Mouse (Mus musculus) frontal cortex, postnatal 14 days (tissue): ENCODE measurements around the gene Usp22.
"Not testable (repeated sequence)": the region's sequence is repeated elsewhere in the genome, so short reads cannot be mapped to it uniquely, and the experiment has no call there.

Source experiments
- DNase-seq, 2 experiments: peaks; one replicate each; pipeline ENCODE4 v3.0.0; 2022; ENCODE audit warnings: low spot score in 2 of 2

Gene Usp22

DNA sequence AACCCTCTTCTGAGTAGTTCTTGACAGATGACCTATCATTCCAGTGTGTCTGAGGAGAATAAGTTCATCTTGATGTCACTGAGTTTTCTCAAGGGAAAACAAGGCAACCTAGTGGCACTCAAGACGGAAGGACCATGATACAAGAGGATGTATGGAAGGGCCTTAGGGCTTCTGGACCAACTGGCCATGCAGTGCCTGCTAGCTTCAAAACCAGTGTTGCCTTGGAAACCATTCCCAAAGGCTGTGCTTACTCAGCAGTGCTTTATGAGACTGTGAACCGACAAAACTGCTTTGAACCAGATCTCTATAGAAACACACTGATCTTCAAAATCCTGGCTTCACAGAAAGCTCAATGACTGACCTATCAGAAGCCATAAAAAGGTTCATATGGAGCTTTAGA is 15.9 kb upstream of the Usp22 start:
- no peak for DNase-seq

DNA sequence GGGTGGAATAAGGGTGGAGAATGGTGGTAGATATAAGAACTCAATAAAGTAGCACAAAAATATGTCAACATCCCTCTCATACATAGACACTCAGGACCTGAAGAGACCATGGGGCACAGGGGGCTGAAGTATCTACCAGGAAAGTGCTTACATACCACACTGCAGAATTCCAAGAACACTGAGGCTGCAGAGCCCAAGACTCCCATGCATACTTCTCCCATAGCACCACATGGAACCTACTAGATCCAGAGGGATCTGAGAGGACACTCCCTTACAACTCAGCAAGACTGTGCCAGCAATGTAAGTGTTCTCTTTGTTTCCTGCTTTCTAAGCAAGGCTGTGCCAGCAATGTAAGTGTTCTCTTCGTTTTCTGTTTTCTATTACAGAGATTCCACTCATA is 9.0 kb upstream of the Usp22 start:
- no peak for DNase-seq

DNA sequence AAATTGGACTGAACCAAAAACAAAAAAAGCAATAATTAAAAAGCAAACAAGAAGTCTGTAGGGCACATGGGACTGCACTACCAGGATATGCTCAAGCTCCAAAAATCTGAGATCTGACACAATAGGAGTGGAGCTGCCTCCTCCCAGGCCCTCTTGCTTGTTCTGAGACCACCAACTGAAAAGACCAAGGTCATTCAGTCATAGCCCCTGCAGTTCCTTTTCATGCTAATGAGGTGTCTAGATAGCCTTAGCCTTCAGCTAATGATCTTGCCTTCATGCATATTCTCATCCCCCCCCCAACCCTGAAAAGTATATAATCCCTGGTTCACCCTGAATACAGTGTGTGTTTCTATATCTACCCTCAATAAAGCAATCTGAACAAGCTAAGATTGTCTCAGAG is 6.8 kb upstream of the Usp22 start:
- no peak for DNase-seq

DNA sequence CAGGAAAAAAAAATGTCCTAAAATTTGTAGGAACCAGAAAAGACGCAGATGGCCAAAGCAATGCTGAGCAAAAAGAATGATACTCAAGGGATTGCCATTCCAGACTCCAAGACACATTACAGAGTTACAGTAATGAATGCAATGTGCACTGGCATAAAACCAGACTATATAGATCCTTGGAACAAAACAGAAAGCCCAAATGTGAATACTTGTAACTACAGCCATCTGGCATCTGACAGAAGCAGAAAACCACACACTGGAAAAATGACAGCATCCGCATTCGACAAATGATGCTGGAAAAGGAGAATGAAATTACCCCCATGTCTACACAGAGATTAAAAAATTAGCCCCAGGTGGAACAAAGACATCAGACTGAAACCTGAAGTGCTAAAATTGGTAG is 5.5 kb upstream of the Usp22 start:
- no peak for DNase-seq

DNA sequence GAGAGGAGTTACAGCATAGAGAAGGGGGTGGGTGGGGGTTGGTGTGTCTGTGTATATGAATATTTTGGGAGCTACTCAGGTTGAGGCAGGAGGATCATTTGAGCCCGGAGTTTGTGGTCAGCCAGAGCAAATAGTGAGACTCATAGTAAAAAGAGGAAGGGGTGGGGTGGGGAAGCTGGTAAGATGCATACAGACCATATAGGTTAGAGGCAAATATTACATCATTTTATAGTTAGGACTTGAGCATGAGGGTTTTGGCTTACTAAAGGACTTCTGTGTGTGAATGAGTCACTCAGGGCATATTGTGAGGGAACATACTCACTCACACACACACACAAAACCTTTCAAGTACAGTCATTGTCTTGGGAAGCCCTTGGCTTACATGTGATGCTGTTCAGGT is 1.5 kb upstream of the Usp22 start:
- DNase-seq: no peak

DNA sequence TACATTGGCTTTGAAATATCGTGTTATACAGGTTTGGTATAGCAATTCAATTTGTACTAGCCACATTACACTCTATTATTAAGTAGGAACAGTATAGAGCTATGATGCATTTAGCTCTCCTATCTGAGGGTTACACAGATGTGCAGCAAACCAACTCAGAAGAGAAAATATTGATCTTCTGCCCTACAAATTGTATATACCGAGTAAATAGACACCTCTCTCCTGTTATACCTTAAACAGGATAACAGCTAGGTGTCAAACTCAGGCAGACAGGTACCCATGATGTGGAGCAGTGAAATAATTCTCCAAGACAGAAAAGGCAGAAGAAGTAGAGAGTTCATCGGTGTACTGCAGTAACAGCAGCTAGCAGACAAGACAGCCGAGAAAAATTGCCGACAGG is 923 bp upstream of the Usp22 start:
- no peak for DNase-seq

DNA sequence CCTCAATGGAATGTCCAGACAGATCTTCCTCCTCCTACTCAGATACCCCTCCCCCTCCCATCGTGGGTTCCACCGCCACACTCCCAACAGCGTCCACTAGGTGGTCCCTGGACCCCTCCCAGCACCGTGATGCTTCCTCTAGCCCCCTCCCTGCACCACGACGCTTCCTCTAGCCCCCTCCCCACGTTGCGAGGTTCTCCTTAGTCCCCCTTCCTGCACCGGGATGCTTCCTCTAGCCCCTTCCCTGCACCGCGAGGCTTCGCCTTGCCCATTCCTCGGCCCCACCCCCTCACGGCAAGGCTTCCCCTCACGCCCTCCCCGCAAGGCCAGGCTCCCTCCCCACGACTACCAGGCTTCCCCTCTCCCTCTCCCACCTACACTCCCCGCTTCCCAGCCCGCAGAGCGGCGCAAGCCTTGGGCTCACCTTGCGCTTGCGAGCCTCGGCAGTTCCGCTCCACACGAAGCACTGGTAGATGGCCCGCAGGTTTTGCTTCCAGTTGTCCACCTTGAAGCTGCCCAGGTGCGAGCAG is 499 bp downstream of the Usp22 start:
- DNase-seq: peak in 1 of 2 experiments; percentile 36

DNA sequence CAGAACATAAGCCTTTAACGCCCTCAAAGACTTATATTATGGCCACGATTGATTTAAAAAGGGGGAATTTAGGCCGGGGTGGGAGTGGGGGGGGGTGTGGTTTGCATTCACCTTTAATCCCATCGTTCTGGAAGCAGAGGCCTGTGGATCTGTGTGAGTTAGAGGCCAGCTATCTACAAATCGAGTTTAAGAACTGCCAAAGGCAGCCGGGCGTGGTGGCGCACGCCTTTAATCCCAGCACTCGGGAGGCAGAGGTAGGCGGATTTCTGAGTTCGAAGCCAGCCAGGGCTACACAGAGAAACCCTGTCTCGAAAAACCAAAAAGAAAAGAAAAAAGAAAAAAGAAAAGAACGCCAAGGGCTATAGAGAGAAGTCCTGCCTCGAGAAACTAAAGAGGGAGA is 1.4 kb downstream of the Usp22 start:
- not testable (repeated sequence) for DNase-seq

DNA sequence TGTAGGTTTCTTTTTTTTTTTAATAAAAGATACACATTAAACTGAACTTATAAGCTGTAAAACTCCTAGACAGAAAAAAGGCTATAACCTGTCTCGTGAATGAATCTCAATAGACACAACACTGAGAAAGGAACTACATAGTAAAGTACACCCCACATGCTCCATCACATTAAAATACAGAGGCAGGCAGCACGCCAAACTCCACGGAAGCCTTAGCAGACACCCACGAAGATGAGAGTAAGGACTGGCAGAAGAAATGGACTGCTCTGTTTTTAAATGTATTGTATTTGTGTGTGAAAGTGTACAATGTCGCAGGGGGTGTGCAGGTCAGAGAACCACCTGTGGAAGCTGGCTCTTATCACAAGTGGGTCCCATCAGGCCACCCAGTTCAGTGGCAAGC is 4.7 kb downstream of the Usp22 start:
- no peak for DNase-seq

DNA sequence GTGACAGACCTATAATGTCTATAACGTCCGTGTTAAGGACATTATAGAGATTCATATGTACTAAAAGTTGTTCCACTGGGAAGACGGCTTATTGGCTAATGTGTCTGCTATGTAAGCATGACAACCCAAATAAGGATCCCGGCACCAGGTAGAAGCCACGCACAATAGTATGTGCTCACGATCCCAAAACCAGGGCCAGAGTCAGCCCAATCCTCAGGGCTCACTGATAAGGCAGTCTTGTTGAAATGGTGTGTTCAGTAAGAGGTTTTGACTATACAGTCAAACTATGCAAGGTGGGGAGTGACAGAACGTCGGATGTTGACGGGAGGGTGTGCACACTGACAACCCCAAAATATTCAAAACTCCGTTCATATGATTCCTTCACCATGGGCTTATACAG is 10.0 kb downstream of the Usp22 start:
- no peak for DNase-seq

DNA sequence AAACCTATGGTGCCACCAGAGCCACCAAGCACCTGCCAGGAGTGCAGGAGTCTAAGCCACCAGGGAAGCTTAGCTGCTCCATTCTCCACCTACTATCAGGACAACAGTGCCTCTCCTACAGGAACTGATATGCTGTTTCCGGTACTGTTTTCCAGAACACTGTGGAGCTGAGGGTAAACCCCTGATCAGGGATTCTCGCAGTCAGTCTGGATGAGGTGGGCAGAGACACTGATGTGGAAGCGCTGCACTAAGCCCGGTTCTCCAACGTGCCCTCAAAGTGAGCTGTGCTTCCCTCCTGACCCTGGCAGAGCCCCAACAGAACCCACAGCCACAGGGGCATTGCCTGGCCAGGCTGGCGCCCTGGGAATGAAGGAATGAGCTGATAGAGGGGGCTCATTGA is 10.5 kb downstream of the Usp22 start:
- no peak for DNase-seq

DNA sequence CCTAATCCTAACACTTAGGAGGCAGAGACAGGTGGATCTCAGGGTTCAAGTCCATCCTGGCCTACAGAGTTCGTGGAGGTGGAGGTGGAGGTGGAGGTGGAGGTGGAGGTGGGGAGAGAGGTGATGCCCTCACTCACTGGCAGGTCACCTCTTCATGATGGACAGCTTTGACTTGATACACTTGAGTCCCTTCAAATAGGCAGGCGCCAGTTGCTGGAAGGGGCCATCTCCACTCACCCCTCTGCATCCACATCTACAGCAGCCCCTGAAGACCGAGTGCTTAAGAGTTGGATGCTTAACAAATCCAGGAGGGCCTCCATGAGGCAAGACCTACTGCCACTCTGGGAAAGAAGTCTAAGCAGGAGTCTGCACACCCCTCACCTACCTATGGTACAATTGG is 11.5 kb downstream of the Usp22 start:
- DNase-seq: no peak

DNA sequence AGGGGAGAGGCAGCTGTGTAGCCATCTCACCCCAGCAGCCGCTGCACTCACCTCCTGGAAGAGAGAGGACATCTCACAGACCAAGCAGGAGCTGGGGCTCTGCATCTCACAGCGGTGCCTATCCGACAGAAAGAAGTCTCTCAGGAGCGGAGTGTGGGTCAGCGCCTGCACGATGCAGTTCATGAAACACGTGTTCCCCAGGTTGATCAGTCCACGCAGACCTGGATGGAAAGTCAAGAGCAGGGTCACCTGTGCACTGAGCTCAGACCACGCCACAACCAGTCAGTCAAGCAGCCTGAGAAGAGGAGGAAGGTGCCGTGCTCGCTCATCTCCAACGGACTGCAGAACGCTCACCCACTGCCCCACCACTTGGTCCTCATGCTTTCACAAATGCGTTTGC is 12.1 kb downstream of the Usp22 start:
- no peak for DNase-seq

DNA sequence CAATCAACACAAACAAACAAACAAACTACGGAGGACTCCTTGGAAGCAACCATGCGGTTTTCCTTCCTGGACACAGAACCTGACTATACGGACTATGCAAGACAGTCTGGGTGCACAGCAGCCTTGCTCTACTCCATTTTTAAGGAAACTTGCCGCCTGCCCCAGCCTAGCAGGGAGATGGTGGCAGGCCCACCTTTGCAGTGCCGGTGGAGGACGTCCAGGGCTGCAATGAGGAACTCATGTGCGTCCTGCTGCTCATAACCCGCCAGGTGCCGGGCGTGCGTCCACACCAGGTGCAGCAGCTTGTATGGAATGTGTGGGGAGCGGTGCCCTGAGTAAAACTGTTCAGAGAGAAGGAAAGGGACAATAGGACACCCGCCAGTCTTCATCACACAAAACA is 13.7 kb downstream of the Usp22 start:
- DNase-seq: no peak

DNA sequence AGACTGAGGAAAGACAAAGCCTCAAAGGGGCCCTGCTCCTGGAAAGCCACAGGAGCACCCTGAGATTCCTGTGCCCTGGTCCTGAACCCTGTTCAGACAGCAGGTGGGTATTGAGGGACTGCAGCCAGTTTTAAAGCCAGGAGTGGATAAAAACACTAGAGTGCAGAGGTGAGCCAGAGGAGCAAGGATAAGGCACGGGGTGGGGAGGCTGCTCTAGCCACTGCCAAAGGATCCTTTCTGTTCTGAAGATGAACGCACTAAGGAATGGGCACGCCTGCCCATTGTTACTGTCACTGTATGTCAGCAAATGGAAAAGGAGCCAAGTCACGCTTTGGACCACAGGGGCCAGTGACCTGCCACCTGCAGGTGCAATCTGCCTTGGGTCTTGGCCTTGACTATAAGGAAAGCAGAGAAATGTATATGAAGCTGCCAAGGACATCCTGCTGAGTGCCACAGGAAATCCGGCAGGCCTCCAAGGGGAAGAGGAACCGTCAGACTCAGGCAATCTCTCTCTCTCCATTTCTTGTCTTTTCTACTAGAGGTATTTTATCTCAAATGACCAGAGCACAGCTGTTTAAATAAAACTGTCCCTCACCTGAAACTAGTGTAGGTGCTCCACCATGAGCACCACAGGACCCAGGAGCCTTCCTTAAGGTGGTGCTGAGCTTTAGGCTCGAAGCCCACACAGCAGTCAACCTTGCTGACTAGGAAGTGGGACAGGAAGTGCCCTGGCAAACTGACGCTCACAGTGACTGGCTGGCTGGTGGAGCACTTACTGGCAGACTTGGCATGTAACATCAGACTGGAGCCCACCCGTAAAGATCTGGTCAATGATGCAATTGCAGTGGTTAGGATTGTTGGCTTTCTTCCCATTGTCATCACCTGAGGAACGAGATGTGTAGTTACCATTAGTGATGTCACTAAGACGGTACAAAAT is 14.8 kb downstream of the Usp22 start:
- DNase-seq: no peak

DNA sequence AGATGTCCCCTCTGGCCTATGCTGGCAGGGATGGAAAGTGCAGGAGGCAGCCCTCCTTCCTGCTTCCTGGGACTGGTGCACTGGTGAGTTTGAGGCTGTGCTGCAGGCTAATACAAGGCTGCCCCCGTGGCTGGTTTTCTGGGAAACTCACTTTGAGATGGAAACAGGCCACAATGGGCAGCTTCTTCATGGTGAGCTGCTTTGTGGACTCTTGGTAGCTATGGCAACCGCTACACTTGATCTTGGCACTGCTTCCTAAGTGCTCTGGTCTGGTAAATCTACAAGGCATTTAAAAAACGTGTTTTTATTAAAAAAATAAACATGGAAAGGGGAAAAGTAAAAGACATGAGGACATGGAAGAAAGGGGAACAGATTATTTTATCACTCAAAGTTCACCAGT is 16.7 kb downstream of the Usp22 start:
- no peak for DNase-seq

DNA sequence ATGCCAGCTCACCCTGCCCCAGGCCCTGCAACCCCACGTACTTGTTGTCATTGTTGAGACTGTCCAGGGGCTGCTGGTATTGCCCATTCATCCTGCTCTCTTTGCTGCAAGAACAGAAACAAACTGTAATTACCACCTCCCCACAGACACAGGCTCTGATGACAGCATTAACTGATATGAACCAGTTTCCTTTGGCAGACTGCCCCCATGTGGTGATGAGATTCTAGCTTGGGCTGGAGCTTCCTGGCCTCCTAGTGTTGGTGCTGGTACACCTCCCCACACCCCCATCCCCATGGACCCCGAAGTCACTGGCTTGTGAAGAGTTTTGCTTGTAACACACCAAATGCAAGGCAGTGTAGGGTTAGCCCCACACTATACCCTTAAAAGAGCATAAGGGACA is 19.1 kb downstream of the Usp22 start:
- no peak for DNase-seq

DNA sequence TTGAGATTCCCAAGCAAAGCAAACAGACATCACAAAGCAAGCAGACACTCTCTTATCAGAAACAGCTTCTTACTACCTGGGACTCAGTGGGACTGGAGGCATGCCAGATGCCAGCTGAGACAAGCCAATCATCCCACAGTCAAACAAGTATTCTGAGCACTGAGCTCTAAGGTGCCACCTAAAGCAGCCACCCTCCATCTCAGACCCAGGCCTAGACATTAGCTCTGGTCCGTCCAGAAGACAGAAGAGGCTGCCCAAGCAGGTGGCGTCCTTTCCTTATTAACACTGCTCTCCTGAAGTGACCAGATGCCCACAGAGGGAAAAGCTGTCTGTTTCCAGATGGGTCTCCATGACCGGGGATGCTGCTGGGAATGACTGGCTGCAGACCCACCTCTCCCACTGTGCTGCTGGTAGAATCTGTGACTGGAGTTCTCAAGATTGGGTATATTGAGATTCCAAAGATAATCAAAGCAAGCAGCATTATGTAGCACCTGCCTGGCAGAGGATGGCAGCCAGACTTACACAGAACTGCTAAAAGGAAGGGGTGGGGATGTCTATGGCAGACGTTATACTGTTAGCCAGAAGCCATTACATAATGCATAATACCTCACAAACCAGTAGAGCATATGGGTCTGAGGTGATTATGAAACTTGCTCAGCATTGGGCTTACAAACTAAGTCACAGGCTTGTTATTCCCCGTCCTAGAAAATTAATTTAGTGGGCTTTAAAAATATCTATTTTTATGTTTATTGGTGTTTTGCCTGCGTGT is 24.4 kb downstream of the Usp22 start:
- no peak for DNase-seq

DNA sequence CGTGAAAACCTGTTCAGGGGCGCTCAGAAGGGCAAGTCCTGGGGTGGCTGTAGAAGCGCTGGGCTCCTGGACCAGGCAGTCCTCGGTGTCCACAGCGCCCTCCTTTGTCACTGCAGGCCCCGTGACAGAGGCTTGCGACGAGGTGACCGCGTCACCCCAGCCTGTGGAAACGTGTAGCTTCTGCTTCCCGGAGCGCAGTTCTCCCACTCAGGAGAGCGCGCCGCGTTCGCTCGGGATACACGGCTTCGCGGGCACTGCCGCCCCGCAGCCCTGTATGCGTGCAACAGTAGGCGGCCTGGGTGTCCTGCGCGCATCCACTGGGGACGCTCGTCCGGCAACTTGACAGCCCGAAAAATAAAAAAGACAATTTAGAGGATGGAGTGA is 27.6 kb downstream of the Usp22 start:
- DNase-seq: no peak

DNA sequence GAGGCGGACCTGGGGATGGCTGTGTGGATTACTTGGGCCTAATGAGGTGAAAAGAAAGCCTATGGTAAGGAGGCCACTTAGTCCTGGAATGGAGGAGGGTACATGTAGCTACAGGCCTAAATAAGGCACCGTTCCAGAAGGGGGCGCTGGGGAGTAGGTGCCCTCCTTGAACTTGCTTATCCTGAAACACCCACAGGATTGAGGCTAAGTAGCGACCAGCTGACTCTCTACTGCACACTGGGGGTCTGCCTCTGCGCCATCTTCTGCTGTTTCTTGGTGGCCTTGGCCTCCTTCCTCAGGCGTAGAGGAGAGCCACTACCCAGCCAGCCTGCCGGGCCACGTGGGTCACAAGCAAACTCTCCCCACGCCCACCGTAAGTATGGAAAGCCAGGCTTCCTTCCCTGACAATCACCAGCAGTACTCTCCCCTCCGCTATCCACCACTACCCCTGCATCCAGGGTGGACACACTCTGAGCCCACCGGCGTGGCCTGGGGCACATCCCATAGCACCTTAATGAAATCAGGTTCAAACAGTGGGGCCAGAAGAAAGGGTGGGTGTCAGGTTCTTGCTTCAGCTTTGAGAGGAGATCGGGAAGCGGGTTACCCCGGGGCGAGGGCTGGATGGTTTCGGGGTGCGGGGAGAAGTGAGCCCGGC is 28.1 kb downstream of the Usp22 start:
- DNase-seq: no peak

DNA sequence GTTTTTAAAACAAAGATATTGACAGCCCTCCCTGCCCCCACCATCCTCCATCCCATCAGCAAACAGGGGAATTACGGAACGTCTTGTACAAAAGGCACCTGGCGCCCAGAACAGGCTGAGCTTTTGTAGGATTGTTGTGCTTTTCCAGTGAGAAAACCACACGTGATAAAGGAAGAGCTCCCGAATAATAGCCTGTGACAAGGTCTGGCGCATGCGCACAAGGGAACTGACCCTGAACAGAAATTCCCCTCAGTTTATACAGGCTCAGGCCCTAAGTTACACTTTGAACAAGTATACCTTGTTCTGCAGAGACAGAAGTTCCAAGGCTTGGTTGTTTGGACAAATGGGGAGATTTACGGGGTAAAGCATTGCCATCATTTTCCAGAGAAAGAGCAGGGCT is 29.3 kb downstream of the Usp22 start:
- no peak for DNase-seq
